Mouse (Mus musculus): ENCODE measurements around the gene Mmp20.

GRCm38 (mm10) chr9:7695646-7696045 lies 67.6 kb downstream of the Mmp20 start:
- TF ChIP-seq CTCF (IDR thresholded peaks at IDR 0.05) = no peak
- TF ChIP-seq POLR2A (IDR thresholded peaks at IDR 0.05; ENCODE audit: insufficient read depth, low read depth, low read length) = no peak
- TF ChIP-seq EP300 (IDR thresholded peaks at IDR 0.05; ENCODE audit: insufficient read depth, low read depth, low read length) = no peak

Data from heart, adult 2 months (tissue).